Mouse (Mus musculus) C2C12 (cell line): ENCODE measurements around the gene Lrch4.

Source experiments
- CTCF ChIP-seq: IDR thresholded peaks from one replicate; pipeline ENCODE4 v1.5.1; 2011; ENCODE audit not compliant: control insufficient read depth, insufficient read depth, insufficient read length
- MAX ChIP-seq: IDR thresholded peaks from one replicate; pipeline ENCODE4 v1.6.1; 2011; ENCODE audit warnings: mild to moderate bottlenecking, control low read depth

- TF ChIP-seq CTCF: no peak
- no peak for TF ChIP-seq MAX
Observed at GRCm38 (mm10) chr5:137615347-137615746, 13.6 kb upstream of the Lrch4 start.
